Mouse (Mus musculus): ENCODE measurements around the gene Cmpk2.
"Not testable (repeated sequence)": the region's sequence is repeated elsewhere in the genome, so short reads cannot be mapped to it uniquely, and the experiment has no call there.

The Cmpk2 gene

DNA sequence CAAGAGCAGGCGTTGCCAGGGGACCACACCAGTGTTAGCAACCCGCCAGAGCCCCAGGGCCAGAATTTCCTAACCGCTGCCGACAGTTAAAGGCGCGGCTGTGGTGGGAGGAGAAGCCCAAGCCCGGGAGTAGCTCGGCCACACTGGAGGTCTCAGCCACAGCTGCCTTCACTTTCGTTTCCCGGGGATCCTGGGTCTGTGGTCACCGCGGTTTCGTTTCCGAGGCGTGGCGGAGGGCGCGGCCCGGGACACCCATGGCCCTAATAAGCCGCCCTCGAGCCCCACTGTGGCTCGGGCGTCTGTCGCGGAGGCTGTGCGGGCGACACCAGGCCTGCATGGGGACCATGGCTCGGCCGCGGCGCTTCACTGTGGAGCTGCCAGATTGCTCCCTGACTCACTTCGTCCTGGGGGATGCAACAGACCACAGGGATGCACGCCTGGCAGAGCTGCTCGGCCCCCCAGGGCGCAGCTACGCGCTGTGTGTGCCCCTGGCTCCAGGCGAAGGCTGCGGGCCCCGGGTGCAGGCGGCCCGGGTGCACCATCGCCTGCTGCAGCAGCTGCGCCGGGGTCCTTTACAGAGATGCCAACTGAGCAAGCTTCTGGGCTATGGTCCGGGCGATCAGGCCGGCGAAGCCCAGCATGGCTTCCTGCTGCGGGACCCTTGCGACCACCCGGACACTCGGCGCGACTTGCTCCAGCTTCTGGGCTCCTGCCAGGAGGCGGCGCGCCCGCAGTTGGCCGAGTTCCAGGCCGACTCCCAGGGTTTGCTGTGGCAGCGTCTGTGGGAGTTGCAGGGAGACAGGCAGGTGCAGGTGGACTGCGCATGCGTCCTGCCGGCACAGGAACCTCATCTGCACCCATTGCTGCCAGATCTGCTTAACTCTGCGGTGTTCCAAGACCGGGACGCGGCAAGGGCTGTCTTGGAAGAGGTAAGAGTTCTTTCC, at the start of gene Cmpk2:
Gene Cmpk2 (plus strand): TSS at position 107 of the 944 bp plus-strand sequence.
- peak; percentile 89 to 92 for DNase-seq

GRCm38 (mm10) chr12:26424841-26425240, 44.2 kb upstream of the Cmpk2 start:
- no peak for DNase-seq

- not testable (repeated sequence) for DNase-seq
These were observed 40.2 kb upstream of the Cmpk2 start for GRCm38 (mm10) chr12:26428771-26429170.

GRCm38 (mm10) chr12:26436334-26436733, 32.7 kb upstream of the Cmpk2 start:
- DNase-seq: peak; percentile 26 to 51

DNA sequence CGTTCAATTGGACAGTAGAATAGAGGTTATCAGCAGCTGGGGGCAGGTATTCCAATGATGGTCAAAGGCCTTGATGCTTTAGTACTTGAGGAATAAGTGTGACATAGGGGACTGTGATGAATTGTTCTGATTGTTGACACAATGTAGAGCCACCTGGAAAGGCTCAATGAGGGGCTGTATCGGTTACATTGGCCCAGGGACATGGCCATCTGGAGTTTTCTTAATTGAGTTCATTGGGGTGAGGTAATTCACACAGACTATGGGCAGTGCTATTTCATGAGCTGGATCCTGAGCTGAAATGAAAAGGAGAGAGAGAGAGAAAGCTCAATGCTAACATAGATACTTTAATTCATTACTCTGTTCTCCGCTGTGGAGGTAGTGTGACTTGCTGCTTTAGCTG, 31.1 kb upstream of the Cmpk2 start:
- no peak for DNase-seq

GRCm38 (mm10) chr12:26439366-26439765, 29.6 kb upstream of the Cmpk2 start:
- peak in 1 of 2 experiments; percentile 19 for DNase-seq

GRCm38 (mm10) chr12:26444054-26444453, 24.9 kb upstream of the Cmpk2 start:
- peak; percentile 55 to 88 for DNase-seq

- no peak for DNase-seq
These were observed 24.5 kb upstream of the Cmpk2 start for GRCm38 (mm10) chr12:26444511-26444910.

DNA sequence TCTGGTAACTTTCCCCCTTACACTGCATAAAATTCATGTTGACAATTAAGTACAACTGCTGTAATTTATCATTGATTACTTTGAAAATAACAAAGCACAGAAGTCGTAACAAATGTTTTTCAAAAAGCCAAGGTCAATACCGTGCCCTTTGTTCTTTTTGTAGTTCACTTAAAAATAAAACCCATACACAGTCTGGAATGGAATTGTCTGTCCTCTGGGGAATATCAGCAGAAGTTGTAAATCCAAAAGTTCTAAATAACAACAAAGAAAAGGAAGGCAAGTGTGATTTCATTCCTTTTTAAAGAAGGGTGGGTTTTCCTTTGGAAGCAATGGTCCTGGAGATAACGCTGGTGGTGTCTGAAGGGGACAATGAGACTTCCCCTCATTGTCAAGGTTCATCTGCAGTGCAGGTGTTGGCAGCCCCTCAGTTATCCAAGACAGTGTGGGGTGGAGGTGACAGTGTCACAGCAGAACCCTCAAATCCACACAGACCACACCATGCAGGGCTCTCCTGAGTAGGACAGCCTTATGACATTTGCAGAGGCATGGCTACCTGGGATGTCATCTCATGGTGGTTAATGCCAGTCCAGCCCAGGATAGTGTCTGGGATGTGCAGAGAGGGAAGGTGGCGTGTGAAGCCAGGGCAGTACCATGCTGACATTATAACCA, 22.5 kb upstream of the Cmpk2 start:
- DNase-seq: peak; percentile 13 to 40

DNA sequence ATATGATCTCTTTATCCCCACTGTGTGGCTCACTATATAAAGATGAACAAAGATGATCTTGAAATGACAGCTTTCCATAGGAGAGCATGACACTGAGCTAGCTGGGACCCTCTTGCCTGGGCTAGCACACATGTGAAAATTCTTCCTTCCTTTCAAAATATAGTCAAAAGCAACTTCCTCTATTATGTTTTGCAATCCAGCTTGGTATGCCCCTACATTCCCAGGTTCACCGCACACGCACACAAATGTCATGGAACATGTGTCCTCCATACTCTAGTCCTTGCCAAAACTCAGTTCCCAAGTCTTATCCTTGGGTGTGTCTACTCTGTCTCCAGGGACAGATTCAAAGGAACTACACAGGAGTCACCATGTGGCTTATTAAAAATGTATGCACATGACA, 19.5 kb upstream of the Cmpk2 start:
- DNase-seq: no peak

- no peak for DNase-seq
These were observed 17.9 kb upstream of the Cmpk2 start for GRCm38 (mm10) chr12:26451150-26451549.

DNA sequence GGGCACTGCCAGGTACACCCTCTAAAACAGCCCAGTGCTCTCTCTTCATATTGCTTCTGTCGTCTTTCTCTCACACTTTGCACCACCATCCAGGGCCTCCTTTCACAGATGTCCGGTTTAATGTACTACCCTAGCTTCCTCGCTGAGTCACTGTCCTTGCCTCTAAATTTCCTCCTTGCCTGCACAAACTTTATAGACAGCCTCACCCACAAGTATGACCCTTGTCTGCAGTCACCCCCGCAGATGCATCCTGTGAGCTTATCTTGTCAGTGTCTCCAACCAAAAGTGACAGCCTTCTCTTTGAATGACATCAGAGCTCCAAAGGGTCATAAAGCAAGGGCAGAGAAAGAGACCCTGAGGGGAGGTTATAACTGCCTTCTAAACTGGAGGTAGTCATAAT, 16.1 kb upstream of the Cmpk2 start:
- DNase-seq: no peak

- no peak for DNase-seq
These were observed 14.3 kb upstream of the Cmpk2 start for GRCm38 (mm10) chr12:26454682-26455081.

DNA sequence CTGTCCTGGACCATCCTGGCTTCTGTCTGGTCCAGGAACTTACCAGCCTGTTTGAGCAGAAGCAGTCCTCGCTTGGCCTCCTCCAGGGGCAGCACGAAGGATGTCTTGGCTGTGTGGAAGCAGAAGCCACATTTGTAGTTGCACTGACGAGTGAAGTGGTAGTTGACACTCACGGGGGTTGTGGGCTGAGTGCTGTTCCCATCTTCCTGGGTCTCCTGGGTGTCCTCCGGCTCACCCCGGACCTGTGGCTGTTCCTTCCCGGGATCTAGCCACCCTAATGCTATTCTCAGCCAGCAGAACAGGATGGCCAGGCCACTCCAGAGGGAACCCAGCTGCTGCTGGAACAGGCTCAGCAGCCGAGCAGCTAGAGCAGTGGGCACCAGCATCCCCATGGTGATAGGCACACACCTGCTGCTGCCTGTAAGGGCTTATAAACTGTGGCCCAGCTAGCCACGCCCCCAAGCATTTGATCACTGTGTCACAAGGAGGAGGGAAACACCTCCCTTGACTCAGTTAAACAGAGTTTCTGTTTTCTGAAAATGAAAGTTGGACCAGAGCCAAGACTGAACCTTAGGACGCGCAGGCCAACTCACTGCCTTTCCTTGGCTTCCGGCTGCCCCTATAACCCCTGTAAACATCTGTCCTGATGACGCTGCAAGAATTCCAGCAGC, 12.8 kb upstream of the Cmpk2 start, which contains the start of gene Rsad2:
Gene Rsad2 (minus strand): TSS at position 425 of the 671 bp plus-strand sequence.
- peak; percentile 81 to 84 for DNase-seq

DNA sequence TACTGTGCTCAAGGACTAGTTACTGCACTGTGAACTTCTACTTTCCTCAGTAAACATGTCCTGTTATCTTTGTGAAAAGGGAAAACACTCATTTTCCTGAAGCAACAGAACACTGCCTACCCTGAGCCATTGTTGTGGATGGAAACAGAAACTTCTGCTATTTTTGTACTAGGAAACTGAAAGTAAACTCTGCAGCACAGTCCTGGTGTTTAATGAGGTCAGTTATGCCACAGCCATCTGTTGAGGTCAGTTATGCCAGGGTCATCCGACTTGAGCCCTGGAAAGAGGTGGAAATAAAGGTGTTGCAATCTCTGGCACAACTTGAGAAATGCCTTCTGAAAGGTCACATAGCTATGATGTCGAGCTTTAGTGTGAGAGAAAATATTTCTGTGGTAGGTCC, 8.9 kb upstream of the Cmpk2 start:
- peak; percentile 18 to 37 for DNase-seq

- no peak for DNase-seq
These were observed 3.4 kb upstream of the Cmpk2 start for GRCm38 (mm10) chr12:26465600-26465999.

GRCm38 (mm10) chr12:26470042-26470409, 1.0 kb downstream of the Cmpk2 start:
- no peak for DNase-seq

GRCm38 (mm10) chr12:26471376-26471775, 2.4 kb downstream of the Cmpk2 start:
- DNase-seq: no peak

- DNase-seq: no peak
These were observed 3.9 kb downstream of the Cmpk2 start for GRCm38 (mm10) chr12:26472770-26473481.

GRCm38 (mm10) chr12:26473746-26474145, 4.7 kb downstream of the Cmpk2 start:
- DNase-seq: peak in 1 of 2 experiments; percentile 64

DNA sequence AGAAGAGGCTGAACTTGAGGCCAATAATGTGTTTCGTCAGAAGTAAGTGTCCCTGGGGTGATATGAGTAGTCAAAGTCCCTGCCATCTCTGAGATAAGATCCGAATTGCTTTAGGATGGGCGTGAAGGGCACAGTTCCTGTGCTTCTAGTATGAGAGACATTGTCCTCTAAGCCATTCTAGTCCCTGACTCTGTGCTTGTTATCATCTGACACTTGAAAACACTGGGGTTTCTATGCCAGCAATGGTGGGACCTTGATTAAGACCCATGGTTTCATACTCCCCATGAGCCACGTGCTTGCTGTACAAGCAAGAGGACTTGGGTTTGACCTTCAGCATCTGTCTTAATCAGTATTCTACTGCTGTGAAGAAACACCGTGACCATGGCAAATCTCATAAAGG, 8.2 kb downstream of the Cmpk2 start:
- DNase-seq: no peak

DNA sequence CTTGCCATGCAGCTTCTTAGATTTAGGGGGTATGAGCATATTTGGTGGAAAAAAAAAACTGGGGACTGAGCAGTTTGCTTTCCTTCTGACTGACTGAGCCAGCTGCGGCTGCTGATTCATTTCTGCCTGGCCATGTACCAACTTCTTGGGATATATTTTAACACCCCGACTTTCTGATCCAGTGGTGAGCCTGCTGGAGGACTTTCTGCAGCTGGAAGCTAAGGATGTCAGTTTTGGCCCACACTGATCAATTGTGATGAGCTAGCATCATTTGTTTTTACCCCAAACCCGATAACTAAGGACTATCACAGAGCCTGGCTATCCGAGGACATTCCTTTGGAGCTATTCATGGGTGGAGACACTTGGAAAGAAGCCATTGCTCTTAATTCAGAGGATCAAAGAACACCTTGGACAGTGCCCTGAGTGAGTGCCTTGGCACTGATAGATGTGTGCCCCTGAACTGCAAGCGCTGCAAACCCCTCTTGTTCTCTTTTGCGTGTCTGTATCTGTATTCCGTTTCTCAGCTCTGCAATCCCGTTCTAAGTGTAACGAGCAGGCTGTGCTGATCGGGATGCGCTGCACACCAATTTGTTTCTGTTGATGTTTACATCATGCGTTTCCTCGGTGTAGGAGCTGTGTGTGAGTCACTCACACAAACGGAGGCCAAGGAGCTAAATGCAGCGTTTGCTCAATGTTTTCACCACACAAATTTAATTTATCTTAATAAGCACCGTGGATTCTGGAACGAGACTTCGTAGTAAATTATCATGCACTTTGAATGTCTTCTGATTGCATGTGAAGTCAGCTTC, 9.4 kb downstream of the Cmpk2 start:
- DNase-seq: peak; percentile 30 to 53
